Mouse (Mus musculus) A20 (cell line): ENCODE results near the gene Dvl2.

Source experiments
- DNase-seq: peaks from one replicate; pipeline ENCODE4 v3.0.0-alpha.2; 2011; ENCODE audit warnings: low read depth, low spot score

The Dvl2 gene

GRCm38 (mm10) chr11:69981141-69981762 is 19.1 kb upstream of the Dvl2 start, which contains the start of gene Ctdnep1:
Ctdnep1 (plus strand) TSS chr11:69981156.
- DNase-seq, result peak; percentile 59

GRCm38 (mm10) chr11:69982225-69982624 is 18.2 kb upstream of the Dvl2 start, which contains the start of gene Elp5:
Elp5 (minus strand) TSS chr11:69982517.
- DNase-seq, result no peak

- no peak for DNase-seq
Observed at GRCm38 (mm10) chr11:69982877-69983276, 17.5 kb upstream of the Dvl2 start.

GRCm38 (mm10) chr11:69983377-69983776 is 17.0 kb upstream of the Dvl2 start:
- DNase-seq, result no peak

GRCm38 (mm10) chr11:69984431-69984830 is 16.0 kb upstream of the Dvl2 start:
- no peak for DNase-seq

- DNase-seq, result no peak
Observed at GRCm38 (mm10) chr11:69989949-69990348, 10.4 kb upstream of the Dvl2 start.

GRCm38 (mm10) chr11:69990850-69991691 is 9.3 kb upstream of the Dvl2 start, which contains the start of gene Gabarap:
Gabarap (plus strand) TSS chr11:69991143.
- peak; percentile 99 for DNase-seq

GRCm38 (mm10) chr11:69991711-69992110 is 8.7 kb upstream of the Dvl2 start:
- no peak for DNase-seq

GRCm38 (mm10) chr11:69992396-69992795 is 8.0 kb upstream of the Dvl2 start:
- no peak for DNase-seq

GRCm38 (mm10) chr11:69992932-69993331 is 7.5 kb upstream of the Dvl2 start:
- no peak for DNase-seq

- DNase-seq, result peak; percentile 71
Observed at GRCm38 (mm10) chr11:69994401-69995090, 5.8 kb upstream of the Dvl2 start.

- peak; percentile 99 for DNase-seq
Observed at GRCm38 (mm10) chr11:69995391-69995960, 4.9 kb upstream of the Dvl2 start, which contains the start of gene Phf23. Phf23 (plus strand) TSS chr11:69995777.

- peak; percentile 80 for DNase-seq
Observed at GRCm38 (mm10) chr11:69996161-69997061, 4.0 kb upstream of the Dvl2 start.

- DNase-seq, result peak; percentile 90
Observed at GRCm38 (mm10) chr11:69997070-69997509, 3.3 kb upstream of the Dvl2 start.

GRCm38 (mm10) chr11:69998567-69999491 is 1.6 kb upstream of the Dvl2 start:
- no peak for DNase-seq

- DNase-seq, result peak; percentile 43
Observed at GRCm38 (mm10) chr11:69999666-70000065, 729 bp upstream of the Dvl2 start.

- no peak for DNase-seq
Observed at GRCm38 (mm10) chr11:70001159-70001558, 764 bp downstream of the Dvl2 start.

GRCm38 (mm10) chr11:70001865-70002264 is 1.5 kb downstream of the Dvl2 start:
- DNase-seq, result peak; percentile 81

- DNase-seq, result no peak
Observed at GRCm38 (mm10) chr11:70002471-70002870, 2.1 kb downstream of the Dvl2 start.
